Mouse (Mus musculus) kidney, adult 2 months (tissue): ENCODE measurements around the gene Stpg3. TPM values are rescaled to one million over a fixed set of nuclear protein-coding genes. Genes with fewer than 3 reads are reported as not detected.

Experiments used
- DNase-seq: peaks from one replicate; pipeline ENCODE4 v3.0.0; 2021
- H3K27ac ChIP-seq: fragments of 200-500 bp; 2 replicates; pipeline ENCODE4 v1.5.1; 2012; ENCODE audit warnings: low read depth, low read length, control low read depth, inconsistent platforms; ENCODE audit not compliant: insufficient read depth
- H3K27me3 ChIP-seq: fragments of 200-500 bp; replicated peaks from 2 replicates; pipeline ENCODE4 v1.6.1; 2012; ENCODE audit warnings: mild to moderate bottlenecking, moderate library complexity, low read length, inconsistent platforms; ENCODE audit not compliant: control insufficient read depth, insufficient read depth
- H3K36me3 ChIP-seq: fragments of 200-500 bp; 2 replicates; pipeline ENCODE4 v1.6.1; 2012; ENCODE audit warnings: mild to moderate bottlenecking, moderate library complexity, low read length, inconsistent platforms; ENCODE audit not compliant: control insufficient read depth, insufficient read depth
- H3K4me1 ChIP-seq: fragments of 200-500 bp; 2 replicates; pipeline ENCODE4 v1.6.1; 2011; ENCODE audit warnings: low read length; ENCODE audit not compliant: control insufficient read depth, insufficient read depth
- H3K4me3 ChIP-seq: fragments of 200-500 bp; 2 replicates; pipeline ENCODE4 v1.5.1; 2011; ENCODE audit warnings: mild to moderate bottlenecking, low read depth, low read length, control low read depth; ENCODE audit not compliant: insufficient read depth
- CTCF ChIP-seq: fragments of 200-500 bp; conservative IDR thresholded peaks from 2 replicates; pipeline ENCODE4 v1.5.1; 2011; ENCODE audit warnings: low read depth, mild to moderate bottlenecking, control low read depth, low read length, moderate library complexity, mixed read lengths; ENCODE audit not compliant: insufficient read depth, insufficient read length
- POLR2A ChIP-seq: fragments of 200-500 bp; IDR thresholded peaks from one replicate; pipeline ENCODE4 v1.6.1; 2011; ENCODE audit warnings: low read depth, low read length, control low read depth
- whole genome bisulfite sequencing: fragments of 180-500 bp; shearing (Covaris S2); methylation state at CpG from one replicate; pipeline ENCODE4 v1.1.7; 2018; 5-methylcytosine and 5-hydroxymethylcytosine counted together
- polyA plus RNA-seq: library from polyadenylated mRNA; depleted of rRNA; stranded (reverse); fragments of >200 nt; gene quantifications from 2 replicates; pipeline ENCODE4 v1.2.3, GENCODE M21; 2012

Gene Stpg3
- polyA plus RNA-seq, 1 experiment, result 0.42 TPM

GRCm38 (mm10) chr2:25174866-25175689 is 39.4 kb downstream of the Stpg3 start:
- H3K27ac ChIP-seq, result peak overlapping the region; percentile 49
- peak; percentile 92 for DNase-seq
- WGBS, result 46% methylated on average over 7 of the region's 7 CpGs
- H3K27me3 ChIP-seq, result no peaks in the 10 kb centered on the region
- H3K4me1 ChIP-seq, result peaks cover 32% of the 10 kb centered on the region
- no peak for TF ChIP-seq POLR2A
- H3K4me3 ChIP-seq, result no peak overlapping the region
- H3K36me3 ChIP-seq, result no peaks in the 10 kb centered on the region

- peaks cover 36% of the 10 kb centered on the region for H3K4me1 ChIP-seq
These were observed 40.6 kb downstream of the Stpg3 start for GRCm38 (mm10) chr2:25173821-25174220.

GRCm38 (mm10) chr2:25172629-25173028 is 41.8 kb downstream of the Stpg3 start:
- no peaks in the 10 kb centered on the region for H3K36me3 ChIP-seq
- TF ChIP-seq CTCF (no peak), POLR2A (no peak)
- DNase-seq, result no peak
- H3K27ac ChIP-seq, result no peak overlapping the region
- WGBS, result 61% methylated on average over 8 of the region's 8 CpGs
- no peak overlapping the region for H3K4me3 ChIP-seq
- H3K27me3 ChIP-seq, result no peaks in the 10 kb centered on the region
- H3K4me1 ChIP-seq, result peaks cover 33% of the 10 kb centered on the region

More at GRCm38 (mm10) chr2:25173821-25174220, 40.6 kb downstream of the Stpg3 start:
- no peaks in the 10 kb centered on the region for H3K27me3 ChIP-seq
- TF ChIP-seq POLR2A, result no peak
- TF ChIP-seq CTCF, result no peak
- 96% methylated on average over 4 of the region's 4 CpGs for WGBS
- H3K36me3 ChIP-seq, result no peaks in the 10 kb centered on the region
- no peak overlapping the region for H3K27ac ChIP-seq
- H3K4me3 ChIP-seq, result no peak overlapping the region
- no peak for DNase-seq

GRCm38 (mm10) chr2:25171769-25172153 is 42.7 kb downstream of the Stpg3 start:
- 59% methylated on average over 1 of the region's 1 CpGs for WGBS
- TF ChIP-seq CTCF (no peak), POLR2A (no peak)
- H3K4me1 ChIP-seq, result peaks cover 27% of the 10 kb centered on the region

GRCm38 (mm10) chr2:25171101-25171768 is 43.2 kb downstream of the Stpg3 start:
- no peak for DNase-seq
- Histone ChIP-seq H3K36me3 (no peaks in the 10 kb centered on the region), H3K4me3 (no peak overlapping the region), H3K27me3 (no peaks in the 10 kb centered on the region), H3K27ac (no peak overlapping the region), H3K4me1 (peaks cover 25% of the 10 kb centered on the region)
- WGBS, result 79% methylated on average over 6 of the region's 6 CpGs
- TF ChIP-seq CTCF, result no peak
- TF ChIP-seq POLR2A, result no peak

More at GRCm38 (mm10) chr2:25171769-25172153, 42.7 kb downstream of the Stpg3 start:
- Histone ChIP-seq H3K36me3 (no peaks in the 10 kb centered on the region), H3K27me3 (no peaks in the 10 kb centered on the region), H3K27ac (no peak overlapping the region), H3K4me3 (no peak overlapping the region)
- DNase-seq, result no peak

GRCm38 (mm10) chr2:25170326-25171100 is 43.9 kb downstream of the Stpg3 start:
- Histone ChIP-seq H3K36me3 (no peaks in the 10 kb centered on the region), H3K4me1 (peaks cover 18% of the 10 kb centered on the region), H3K27ac (no peak overlapping the region), H3K4me3 (no peak overlapping the region), H3K27me3 (no peaks in the 10 kb centered on the region)
- no peak for DNase-seq
- WGBS, result 59% methylated on average over 10 of the region's 10 CpGs
- TF ChIP-seq CTCF (no peak), POLR2A (no peak)
